Mouse (Mus musculus) WW6 (cell line): ENCODE measurements at regions not wholly inside any gene's neighbourhood (a gene's known extent, or its start where the extent isn't known, plus 50 kb on each side); places are given as distances from the start of the nearest gene placed in this dataset.

Experiments used
- DNase-seq: peaks from one replicate; pipeline ENCODE4 v3.0.0-alpha.2; 2013; ENCODE audit warnings: low read depth, low spot score

DNA sequence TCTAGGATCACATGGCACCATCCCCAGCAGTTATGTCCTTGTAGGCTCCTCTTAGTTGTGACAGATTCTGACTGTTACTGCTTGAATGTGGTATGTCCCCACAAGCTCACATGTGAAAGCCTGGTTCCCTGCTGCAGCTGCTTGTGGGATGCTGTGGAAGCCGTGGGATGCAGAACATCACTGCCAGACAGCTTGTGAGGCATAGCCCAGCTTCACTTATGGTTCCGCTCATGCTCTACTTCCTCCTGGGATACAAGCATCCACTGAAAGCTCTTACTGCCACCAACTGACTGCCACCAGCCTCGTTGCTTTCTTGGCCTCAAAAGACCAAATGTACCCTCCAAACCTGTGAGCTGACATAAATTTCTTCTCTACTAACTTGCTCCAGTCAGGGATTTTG is 167.7 kb upstream of the Ccdc122 start:
- no peak for DNase-seq

DNA sequence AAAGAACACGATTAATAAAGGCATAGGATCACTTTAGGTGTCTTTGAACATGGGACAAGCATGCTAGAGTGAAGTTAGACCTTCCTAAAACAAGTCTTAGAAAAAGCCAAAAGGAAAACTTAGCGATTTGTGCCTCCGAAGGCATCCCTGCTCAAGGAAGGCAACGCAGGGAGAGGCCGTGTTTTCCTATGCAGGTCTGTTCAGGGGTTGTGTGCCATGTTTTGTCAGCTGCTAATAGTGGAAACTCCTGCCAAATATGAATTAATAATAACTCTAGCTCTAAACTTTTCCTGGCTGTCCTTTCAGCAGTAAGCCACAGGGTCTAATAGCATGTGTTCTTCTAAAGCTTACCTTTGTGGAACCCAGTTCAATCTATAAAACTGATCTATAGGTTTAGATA is 168.4 kb upstream of the Ccdc122 start:
- no peak for DNase-seq

- no peak for DNase-seq
These were observed 171.9 kb upstream of the Ccdc122 start for GRCm38 (mm10) chr14:76864664-76865063.

DNA sequence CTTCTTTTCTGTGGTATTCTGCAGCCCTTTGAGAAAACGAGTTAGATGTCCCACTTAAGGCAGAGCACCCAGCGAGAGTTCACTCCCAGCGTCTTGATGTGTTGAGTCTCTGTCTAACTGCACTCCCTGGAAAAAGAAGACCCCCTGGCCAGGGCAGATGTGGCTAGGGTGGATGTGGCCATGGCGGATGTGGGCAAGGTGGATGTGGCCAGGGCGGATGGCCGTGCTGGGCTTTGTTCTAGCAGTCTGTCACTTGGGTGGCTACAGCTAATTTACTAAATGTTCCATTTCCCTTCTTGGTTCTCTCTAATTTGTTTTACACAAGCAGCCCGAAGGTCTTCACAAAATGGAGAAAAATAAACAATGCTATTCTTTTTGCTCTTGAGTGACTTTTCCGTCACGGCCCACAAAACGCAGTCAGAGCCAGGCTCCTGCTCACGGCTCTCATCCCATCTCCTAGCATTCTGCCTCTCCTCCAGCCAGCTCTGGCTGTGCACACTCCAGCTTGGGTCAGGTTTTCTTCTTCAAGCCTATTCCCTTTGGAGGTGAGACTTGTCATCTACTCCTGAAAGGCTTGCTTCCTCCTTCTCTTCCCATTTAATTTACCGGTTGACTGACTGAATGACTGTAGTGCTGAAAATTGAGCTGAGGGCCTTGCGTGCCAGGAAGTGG is 173.4 kb upstream of the Ccdc122 start:
- no peak for DNase-seq

- no peak for DNase-seq
These were observed 178.2 kb upstream of the Ccdc122 start for GRCm38 (mm10) chr14:76858396-76858795.

- DNase-seq = no peak
These were observed 179.3 kb upstream of the Ccdc122 start for GRCm38 (mm10) chr14:76857196-76857773.

GRCm38 (mm10) chr14:76856591-76856990 is 180.0 kb upstream of the Ccdc122 start:
- no peak for DNase-seq

- DNase-seq = no peak
These were observed 181.6 kb upstream of the Ccdc122 start for GRCm38 (mm10) chr14:76854965-76855364.

GRCm38 (mm10) chr14:76851473-76852214 is 184.9 kb upstream of the Ccdc122 start:
- DNase-seq = no peak

- no peak for DNase-seq
These were observed 185.9 kb upstream of the Ccdc122 start for GRCm38 (mm10) chr14:76850641-76851040.

GRCm38 (mm10) chr14:76850051-76850450 is 186.5 kb upstream of the Ccdc122 start:
- DNase-seq = no peak

GRCm38 (mm10) chr14:76849636-76850035 is 186.9 kb upstream of the Ccdc122 start:
- DNase-seq = no peak

GRCm38 (mm10) chr14:76849071-76849470 is 187.5 kb upstream of the Ccdc122 start:
- no peak for DNase-seq

DNA sequence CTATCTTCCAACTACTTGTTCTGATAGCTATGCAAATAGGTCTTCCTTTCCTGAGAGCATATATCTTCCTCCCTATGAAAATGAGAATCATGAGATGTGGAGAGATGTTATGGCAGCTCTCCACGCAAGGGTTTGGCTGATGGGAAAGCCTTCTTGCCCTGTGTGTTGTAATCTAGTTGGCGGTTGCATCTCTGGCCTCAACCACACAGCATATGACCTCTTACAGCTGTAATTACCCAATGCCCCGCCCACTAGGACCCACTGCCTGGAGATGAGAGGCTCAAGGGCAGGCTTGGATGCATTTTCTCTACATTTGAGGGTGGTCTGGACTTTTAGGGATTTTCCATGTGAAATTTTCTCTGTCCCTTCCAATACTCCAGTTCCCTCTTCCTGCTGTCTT is 190.9 kb upstream of the Ccdc122 start:
- no peak for DNase-seq

- no peak for DNase-seq
These were observed 191.9 kb upstream of the Ccdc122 start for GRCm38 (mm10) chr14:76844717-76845116.

DNA sequence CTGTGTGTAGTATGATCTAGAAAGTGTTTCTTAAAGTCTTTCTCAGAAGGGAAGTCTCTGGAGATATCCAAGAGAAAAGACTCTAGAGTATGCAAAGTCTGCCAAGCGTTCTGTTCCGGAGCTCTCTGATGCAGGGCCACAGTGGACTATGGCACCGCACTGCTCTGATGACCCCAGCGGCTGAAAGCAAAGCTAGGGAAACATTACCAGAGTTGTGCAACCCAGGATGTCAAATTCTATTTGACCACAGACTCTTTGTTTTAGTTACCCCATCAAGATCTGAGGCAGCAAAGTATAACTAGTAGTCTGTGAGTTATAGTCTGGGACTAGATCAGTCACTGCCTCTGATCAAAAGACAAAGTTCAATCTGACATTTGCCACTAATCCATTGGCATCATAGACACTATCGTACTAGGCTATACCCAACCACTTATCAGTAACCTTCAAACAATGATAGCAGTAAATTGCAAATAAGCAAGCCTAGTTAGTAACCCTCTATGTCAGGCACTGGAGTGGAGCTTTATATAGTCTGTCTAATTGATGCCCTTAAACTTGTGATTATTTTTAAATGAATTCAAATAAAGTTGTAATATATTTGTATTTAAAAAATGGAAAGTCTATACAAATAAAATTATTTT is 198.9 kb upstream of the Ccdc122 start:
- DNase-seq = no peak

GRCm38 (mm10) chr14:76836926-76837516 is 199.6 kb upstream of the Ccdc122 start:
- DNase-seq = no peak

DNA sequence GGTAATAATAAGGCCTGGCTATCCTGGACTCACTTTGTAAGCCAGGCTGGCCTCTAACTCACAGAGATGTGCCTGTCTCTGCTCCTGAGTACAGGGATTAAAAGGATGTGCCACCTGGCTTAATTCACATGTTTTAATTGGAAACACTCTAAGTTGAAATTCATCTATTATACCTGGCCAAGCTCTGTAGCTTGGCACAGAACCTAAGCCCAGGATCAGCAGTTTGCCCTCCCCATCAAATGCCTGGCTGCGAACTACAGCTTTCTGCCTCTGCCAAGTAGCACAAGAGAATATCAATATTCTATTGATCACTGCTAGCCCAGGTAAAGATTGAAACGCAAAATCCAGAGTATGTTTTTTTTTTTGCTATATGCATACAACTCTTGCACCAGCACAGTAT is 200.3 kb upstream of the Ccdc122 start:
- no peak for DNase-seq

DNA sequence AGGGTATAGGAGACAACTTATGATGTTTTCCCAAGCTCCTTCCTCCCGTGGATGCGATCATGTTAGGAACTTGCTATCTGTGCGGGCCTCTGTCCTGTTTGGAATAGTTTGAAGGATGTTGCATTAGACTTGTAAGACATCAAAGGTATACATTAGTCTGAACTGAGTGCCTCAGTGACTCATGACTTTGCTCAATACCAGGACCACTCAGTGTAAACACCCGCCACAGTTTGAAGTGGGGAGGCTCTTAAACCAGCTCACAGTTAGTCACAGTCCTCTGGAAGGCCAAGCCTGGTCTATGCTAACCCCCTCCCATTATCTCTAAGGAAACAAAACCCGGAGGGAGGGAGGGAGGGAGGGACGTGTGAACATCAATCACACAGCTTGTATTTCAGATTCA is 202.5 kb upstream of the Ccdc122 start:
- no peak for DNase-seq

DNA sequence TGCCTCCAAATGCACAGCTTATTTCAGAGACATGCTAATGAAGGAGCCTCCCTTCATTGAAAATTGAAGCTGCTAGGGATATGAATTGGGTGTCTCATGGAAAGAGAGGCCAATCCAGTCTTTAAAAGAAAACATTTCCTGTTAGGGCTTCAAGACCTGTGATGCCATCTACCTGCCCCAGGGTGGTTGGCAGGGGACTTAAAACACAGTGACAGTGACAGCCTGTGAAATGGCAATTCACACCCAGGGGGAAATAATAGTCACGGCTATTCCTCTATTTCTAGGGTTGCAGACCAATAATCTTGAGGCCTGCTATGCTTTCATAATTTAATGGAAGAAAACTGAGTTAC is 207.4 kb upstream of the Ccdc122 start:
- no peak for DNase-seq

DNA sequence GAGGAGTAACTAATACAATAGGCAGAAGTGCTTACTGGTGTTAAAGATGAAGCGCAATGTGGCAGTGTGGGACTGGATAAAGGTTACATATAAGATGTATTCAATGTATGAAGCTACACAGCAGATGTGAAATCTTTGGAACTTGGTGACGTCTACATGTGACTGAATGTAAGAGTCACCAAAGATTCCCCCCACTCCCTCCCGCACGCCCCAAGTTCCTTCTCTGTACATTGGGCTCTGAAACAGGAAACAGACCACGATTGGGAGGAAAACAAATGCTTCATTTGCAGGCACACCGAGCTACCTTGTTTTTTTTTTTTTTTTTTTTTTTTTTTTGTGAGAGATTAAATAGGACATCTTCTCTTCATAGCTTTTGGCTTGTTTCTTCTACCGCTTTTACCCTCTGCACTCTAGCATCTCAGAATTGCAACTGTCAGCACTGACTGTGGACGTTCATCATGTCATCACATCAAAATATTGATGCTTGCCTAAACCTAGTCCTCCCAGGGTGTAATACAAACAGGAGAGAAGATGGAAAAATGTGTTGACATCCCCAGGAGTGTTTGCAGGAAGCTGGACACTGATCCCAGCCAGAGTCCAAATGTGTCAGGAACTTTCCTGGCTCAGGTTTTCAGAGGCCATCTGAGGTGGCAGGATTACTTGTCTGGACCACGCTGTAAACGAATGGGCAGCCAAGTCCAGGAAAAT is 208.0 kb upstream of the Ccdc122 start:
- DNase-seq = no peak

DNA sequence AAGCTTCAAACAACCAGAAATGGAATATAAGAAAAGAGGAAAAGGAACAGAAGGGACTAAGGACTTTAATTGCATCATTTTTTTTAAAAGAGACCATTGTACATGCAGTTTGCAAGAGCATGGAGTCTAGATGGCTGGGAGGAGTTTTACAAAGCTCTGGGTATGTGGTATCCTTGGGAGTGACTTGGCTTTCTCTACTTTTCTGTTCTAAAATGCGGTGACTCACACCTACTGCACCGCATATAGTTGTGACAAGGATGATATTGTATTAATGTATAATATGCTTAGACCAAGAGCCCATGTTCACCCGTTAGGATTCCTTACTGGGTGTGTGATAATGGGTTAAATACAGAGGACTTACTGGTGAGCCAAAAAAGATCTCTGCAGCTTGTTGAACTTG is 212.5 kb upstream of the Ccdc122 start:
- no peak for DNase-seq
